Mouse (Mus musculus): ENCODE data around the gene Dtx1.

DNA sequence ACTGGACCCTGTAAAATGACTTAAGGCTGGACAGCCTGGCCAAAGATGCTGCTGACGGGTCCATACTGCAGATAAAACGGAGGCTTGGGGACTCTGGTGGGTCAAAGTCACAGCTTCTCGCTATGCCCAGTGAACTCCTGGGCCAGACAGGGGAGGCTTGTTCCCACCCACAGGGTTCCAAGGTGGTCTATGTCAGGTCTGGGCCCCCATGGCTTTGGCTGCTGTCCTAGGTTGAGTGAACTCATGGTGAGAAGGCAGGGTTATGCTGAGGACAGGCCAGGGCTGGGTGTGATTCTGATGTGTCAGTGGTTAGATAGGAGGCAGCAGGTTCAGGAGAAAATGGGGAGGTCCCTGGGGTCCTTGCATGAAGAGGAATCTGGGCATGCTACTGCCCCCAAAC is 8.1 kb downstream of the Dtx1 start:
- TF ChIP-seq CTCF (IDR thresholded peaks at IDR 0.05; ENCODE audit: low read depth) = no peak
- TF ChIP-seq EP300 (IDR thresholded peaks at IDR 0.05; ENCODE audit: low read depth) = no peak

All from heart, postnatal 0 days (tissue).